Mouse (Mus musculus): Measurements from ENCODE around the gene Nemp1.

The Nemp1 gene

DNA sequence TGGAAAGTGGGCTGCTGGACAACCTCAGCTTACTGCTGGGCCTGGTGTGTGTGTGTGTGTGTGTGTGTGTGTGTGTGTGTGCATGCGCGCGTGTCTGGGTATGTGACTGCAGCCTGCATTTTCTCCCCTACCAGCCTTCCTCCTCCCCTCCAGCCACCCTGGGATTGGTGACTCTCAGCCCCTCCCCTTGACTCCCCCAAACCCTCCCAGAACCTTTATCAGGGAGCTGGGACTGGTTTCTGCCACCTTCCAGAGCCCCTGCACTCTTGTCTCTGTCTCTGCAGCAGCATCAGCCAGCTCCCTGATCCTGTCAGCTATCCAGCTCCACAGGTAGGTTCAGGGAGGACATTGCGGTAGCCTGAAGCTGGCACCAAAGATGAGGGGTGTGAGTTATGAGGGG, 58.4 kb downstream of the Nemp1 start:
- no peak for DNase-seq (ENCODE audit: low spot score in 2 of 2)

DNA sequence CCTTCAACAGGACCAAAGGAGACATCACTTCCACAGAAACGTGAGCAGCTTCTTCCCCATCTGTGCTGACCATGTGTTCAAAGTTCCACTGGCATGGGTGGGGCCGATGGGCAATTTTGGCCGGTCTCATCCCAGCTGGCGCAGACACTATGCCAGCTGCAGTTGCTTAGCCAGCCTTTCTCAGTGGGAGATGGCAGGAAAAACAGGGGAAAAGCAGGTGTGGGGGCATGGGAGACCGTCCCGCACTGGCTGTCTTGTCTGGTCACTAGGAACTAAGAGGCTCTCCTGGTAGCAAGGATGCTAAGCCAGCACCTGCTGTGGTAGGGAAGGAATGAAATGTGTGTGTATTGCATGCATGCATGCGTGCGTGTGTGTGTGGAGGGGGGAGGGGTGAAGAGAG, 61.7 kb downstream of the Nemp1 start:
- no peak for DNase-seq (ENCODE audit: low spot score in 2 of 2)

DNA sequence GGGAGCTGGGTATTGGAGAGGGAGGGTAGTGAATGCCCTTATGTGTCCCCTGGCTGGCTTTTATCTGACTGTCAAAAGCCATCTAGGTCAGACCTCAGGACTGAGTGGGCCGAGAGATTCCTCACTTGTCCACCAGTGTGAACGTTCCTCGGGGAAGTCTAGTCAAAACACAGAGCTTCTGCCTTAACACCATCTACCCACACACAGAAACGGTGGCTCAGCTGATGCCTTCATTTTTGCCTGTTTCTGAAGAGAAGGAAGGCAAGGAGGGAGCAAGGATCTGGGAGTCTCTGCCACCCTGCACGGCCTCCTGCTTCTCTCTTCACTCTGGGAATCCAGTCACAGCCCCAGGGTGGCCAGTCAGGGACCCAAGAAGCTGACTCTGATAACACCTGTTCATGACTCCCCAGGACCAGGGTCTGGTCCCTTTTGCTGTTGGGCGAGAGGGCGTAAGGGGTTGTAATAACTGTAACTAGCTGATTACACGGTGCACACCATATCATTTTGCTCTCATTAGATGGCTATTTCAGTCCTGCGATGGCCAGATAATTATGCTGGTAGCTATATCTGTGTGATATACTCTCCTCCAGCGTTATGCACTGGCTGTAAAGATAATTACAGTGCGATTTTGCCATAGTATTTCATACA, 63.7 kb downstream of the Nemp1 start:
- DNase-seq (ENCODE audit: low spot score in 2 of 2), result no peak

DNA sequence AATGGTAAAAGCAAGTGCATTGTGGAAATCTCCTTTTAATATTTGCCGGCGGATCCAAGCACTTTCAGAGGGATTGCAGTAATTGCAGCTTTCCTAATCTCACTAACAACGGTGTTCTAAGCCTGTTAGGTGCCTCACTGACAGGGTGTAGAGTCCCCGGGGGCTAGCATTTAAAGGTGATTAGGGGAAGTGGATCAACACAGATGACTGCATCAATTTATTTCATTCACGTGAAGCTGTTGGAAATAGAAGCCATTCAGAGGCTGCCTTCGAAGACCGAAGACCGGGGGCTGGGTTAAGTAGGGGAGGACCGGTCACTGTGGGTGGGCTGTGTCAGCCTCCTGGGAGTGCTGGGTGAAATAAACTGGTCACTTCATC, 64.2 kb downstream of the Nemp1 start:
- no peak for DNase-seq (ENCODE audit: low spot score in 2 of 2)

DNA sequence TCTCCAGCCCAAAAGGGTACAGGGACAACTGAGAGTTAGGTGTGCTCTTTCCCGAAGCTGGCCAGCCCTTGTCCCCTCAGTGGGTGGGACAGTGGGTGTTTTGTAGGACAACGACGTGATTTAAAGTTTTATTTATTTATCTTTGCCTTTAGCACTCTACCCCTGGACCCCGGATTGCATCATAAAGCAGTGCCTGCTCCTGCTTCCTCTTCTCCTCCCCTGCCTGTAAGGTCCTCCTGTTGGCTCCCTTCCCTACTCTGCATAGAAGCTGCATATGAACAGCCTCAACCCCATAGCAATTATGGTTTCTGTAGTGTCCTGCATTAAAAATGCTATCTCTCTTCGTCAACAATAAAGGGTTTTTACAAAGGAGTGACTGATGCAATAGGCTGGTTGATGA, 64.7 kb downstream of the Nemp1 start:
- DNase-seq (ENCODE audit: low spot score in 2 of 2), result no peak

DNA sequence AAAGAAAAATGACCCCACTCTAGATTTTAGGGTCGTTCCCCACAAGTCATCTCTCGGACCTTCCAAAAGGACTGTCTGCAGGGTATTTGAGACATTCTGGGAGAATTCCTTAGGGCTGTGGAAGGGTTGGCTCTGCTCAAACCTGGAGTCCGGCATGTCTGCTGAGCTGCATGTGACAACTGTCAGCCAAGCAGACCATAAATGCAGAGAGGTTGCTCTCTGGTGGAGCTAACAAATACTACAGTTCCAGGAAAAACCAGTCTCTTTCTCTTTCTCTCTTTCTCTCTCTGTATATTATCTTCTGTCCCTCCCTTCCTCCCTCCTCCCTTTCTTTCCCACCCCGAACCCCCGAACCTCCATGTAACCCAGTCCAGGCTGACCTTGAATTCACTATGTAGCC, 67.7 kb downstream of the Nemp1 start:
- DNase-seq (ENCODE audit: low spot score in 2 of 2), result no peak

DNA sequence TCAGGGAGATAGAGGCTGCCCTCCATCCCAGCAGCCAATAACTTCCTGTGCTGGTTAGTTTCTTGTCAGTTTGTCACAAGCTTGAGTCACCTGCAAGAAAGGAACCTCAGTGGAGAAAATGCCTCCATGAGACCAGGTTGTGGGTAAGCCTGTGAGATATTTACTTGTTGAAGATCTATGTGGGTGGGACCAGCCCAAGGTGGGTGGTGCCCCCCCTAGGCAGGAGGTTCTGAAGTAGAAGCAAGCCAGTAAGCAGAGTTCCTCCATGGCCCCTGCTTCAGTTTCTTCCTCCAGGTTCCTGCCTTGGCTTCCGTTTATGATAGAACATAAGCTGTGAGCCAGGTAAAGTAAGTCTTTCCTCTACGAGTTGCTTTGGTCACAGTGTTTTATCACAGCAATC, 69.6 kb downstream of the Nemp1 start:
- DNase-seq (ENCODE audit: low spot score in 2 of 2), result peak in 1 of 2 experiments; percentile 35

DNA sequence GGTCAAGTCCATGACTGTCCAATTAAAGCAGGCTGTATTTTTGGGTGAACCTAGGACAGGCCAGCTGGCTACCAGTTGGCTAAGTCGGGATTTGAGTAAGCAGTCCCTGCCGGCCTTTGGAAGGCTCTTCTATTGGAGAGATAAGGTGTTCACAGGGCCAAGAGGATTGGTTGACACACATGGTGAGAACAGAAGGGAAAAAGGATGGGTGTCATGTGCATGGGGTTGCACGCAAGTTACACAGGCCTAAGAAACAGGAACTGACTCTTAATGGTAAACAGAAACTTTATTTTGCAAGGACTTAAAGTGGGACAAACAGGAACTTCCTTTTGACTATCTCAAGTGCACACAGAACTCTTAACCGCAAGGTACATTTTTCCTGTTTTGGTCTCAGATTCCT, 70.2 kb downstream of the Nemp1 start:
- peak in 1 of 2 experiments; percentile 38 for DNase-seq (ENCODE audit: low spot score in 2 of 2)

DNA sequence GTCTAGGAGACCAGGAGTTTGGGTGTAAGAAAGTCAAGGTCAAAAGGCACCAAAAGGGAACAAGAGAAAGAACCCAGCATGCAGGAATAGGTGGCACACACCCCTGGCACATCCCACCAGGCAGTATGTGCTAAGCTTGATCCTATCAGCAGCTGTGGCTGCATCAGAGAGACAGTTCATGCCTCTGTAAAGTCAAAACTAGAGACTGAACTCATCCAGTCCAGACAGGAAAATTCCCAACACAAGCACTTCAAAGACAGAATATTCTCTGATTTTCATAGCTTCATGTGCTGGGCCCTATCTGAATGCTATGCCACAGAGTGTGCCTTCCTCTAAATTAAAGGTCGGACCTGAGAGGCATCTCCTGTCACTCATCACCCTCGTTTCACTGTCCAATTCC, 70.9 kb downstream of the Nemp1 start:
- no peak for DNase-seq (ENCODE audit: low spot score in 2 of 2)

DNA sequence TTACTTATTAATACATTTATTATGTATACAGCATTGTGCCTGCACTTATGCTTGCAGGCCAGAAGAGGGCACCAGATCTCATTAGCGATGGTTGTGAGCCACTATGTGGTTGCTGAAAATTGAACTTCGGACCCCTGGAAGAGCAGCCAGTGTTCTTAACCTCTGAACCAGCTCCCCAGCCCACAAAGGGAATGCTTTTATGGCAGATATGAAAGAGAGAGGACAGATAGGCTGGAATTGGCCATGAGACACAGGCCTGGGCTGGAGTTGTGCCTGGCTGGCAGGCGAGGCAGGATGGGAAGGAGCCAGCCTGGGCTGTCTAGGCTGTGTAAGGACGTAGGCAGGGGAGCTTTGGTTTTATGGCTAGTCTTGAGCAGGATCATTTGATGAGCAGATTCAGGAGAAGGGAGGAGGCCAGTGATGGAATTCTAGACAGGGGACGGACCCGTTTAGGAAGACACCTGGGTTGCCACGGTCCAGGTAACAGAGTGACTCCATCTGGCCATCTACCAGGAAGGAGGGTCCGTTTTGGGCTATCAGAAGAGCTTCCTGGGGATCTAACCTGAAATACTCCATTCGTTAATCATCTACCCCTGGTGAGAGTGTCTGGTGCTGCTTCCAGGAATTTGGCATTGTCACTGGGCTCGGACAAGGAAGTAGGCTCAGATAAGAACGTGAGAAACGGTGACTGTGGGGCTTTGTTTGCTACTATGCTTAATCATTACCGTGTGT, 71.6 kb downstream of the Nemp1 start:
- DNase-seq (ENCODE audit: low spot score in 2 of 2), result peak; percentile 32 to 52

DNA sequence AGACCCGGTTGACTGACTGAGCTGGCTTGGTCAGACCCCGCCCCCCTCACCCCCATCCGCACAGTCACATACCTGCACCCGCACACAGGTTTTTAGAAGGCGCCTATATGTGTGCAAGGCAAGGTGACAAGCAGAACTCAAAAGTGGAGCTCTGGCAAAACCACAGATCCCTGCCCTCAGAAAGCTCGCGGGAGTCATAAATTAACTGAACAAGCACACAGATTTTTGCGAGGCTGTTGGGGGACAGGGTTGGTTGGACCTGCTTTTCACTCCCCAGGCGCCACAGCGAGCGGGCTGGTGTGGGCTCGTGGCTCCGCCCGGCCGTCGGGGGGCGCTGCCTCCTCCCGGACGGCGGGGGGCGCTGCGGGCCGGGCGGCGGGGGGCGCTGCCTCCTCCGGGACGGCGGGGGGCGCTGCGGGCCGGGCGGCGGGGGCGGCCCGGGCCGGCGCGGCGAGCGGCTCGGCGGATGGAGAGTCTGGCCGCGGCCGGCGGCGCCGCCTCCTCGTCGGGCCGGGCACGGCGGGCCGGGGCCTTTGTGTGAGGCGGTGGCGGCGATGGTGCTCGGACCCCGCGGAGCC, 72.5 kb downstream of the Nemp1 start, which contains the start of gene Zbtb39:
TSS of gene Zbtb39 (plus strand) at position 456 of the 578 bp plus-strand sequence.
- peak; percentile 74 to 84 for DNase-seq (ENCODE audit: low spot score in 2 of 2)

DNA sequence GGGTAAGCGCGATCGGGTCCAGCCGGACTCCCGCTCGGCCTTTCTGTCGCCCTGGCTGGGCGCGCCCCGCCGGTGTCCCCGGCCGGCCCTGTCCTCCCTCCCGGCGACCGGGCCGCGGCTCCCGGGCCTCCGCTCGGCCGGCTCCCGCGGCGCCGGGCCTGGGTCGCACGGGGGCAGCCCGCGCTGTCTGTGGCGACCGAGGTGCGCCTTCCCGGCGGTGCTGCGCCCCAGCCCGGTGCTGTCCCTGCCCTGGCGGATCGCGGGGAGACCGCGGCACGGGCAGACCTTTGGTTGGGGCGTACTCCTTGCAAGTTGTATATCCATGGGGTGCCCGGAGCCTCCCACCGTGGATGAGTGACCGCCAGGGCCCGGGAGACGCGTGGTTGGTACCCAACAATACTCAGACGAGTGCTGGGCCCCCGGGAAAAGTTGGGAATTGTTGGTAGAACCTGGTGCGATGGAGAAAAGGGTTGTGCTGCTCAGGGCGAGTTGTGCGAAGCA, 73.0 kb downstream of the Nemp1 start:
- DNase-seq (ENCODE audit: low spot score in 2 of 2), result peak in 1 of 2 experiments; percentile 25

DNA sequence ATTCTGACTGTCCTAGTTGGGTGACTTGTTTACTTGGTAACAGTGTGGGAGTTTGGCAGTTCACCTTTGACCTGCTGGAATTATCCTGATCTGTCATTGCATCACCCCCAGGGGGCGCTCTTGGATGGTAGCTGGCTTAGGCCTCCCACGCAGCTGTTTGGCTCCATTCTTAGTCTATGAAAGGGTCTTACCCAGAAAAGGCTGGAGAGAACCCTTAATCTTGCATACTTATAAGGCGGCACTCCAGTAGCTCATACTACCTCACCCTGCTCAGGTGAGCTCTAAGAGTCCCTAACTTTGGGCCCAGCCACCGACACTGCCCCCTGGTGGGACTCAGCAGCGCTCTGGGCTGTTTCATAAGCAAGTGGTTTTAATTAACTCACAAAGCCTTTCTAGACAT, 78.0 kb downstream of the Nemp1 start:
- peak; percentile 44 to 61 for DNase-seq (ENCODE audit: low spot score in 2 of 2)

DNA sequence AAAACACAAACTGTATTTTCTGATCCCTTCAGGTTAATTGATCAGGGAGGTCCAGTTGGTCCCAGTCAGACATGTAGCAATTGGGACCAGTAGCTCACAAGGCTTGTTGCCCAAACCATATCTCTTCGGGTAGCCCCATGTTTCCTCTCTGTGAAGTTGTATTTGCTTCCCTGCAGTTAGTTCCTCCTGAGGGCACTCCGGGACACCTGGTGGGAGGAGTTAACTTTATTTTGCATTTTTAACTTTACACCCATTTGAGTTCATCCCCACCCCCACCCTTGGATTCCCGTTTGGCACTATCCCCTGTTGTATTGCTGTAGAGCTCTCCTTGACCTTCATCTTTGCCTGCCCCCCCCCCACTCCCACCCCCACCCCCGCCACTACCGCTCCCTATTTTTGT, 79.2 kb downstream of the Nemp1 start:
- no peak for DNase-seq (ENCODE audit: low spot score in 2 of 2)

DNA sequence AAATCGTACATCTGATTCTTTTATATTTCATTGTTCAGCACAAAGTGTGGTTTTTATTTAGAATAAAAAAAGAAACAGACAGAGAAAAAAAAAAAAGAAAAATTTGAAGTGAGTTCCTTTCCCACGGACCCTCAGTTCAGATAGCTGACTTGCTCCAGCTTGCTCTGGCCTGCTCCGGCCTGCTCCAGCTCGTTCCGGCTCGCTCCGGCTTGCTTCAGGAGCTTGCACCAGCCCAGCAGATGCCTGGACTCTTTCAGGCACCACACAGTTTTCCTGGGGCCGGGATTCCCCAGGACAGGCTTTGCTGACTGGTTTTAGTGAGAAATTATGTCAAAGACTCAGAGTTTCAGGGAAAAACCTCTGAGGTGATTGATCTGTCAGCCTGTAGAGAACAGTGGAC, 80.6 kb downstream of the Nemp1 start:
- no peak for DNase-seq (ENCODE audit: low spot score in 2 of 2)

DNA sequence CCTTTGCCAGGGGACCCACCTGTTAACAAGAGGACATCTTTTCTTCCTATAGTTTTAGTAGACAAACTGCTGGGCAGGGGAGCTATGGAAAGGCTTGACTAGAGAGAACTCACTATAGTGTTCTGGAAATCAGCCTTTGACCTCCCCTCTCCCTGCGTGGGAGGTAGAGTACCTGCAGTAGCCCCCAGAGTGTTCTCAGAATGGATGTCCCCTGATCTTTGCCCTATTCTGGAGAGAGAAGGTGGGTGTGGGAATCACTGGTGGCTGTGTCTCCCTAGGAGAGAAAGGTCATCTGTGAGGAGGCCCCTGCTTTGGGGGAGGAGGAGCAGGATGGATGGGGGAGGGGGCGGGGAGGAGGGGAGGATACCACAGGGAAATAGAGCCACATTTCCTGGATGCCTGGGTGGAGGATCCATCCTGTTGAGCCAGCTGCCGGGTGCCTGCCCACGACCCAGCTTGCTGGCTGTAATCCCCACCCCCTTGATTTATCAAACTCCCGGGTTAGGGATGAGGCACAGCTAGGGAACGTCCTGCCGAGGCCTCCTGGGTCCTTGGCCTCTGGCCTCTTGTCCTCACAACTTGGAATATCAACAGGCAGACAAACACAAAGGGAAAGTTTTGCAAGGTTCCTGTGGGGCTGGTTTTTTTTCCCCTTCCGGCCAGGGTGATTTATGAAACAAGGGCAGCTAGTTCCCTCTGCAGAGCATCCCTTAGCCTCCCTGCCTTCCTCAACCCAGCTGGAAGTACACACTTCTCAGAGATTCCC, 82.3 kb downstream of the Nemp1 start:
- DNase-seq (ENCODE audit: low spot score in 2 of 2), result no peak

DNA sequence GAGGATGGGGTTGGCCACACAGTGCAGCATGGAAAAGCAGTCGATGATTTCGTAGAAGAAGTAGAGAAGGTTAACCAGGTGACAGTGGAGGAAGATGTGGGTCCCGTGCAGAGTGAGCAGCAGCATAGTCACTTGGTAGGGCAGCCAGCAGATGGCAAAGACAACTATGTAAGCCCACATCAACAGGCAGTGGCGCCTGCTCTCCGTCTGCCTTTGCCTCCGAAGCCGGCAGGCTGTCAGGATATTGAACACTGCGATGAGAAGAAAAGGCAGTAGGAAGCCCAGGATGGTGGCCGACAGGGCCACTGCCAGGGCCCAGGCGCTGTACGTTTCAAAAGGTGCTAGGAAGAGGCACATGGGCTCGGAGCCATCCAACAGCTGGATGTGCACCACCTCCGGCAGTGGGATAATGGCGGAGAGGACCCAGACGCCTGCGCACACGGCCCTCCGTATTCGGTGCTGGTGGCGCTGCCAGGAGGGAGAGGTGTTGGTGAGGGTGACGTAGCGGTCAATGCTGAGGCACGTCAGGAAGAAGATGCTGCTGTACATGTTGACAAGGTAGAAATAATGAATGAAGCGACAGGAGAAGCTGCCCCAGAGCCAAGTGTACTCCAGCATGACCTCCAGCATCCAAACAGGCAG, 83.6 kb downstream of the Nemp1 start:
- DNase-seq (ENCODE audit: low spot score in 2 of 2), result no peak
